Mouse (Mus musculus) MEL (cell line): Measurements from ENCODE around the gene Lnx1. TPM values are rescaled to one million over a fixed set of nuclear protein-coding genes. Genes with fewer than 3 reads are reported as not detected.

Source experiments
- DNase-seq: peaks from one replicate; pipeline ENCODE4 v3.0.0; 2011; ENCODE audit warnings: low read depth, low spot score
- H3K27ac ChIP-seq: 2 replicates; pipeline ENCODE4 v1.5.1; 2012; ENCODE audit warnings: low read depth, mild to moderate bottlenecking, control low read depth, low read length, moderate library complexity; ENCODE audit not compliant: control insufficient read depth
- H3K27me3 ChIP-seq, 2 experiments: fragments of 150-350 bp in 1 of 2; sonication (generic) in 1 of 2; 2 replicates each; pipeline ENCODE4 v1.6.1; 2012; ENCODE audit warnings: low read length in 2 of 2, mild to moderate bottlenecking in 2 of 2, improper control_type of control experiment in 1 of 2, moderate library complexity in 1 of 2; ENCODE audit not compliant: insufficient read depth in 2 of 2, control insufficient read depth in 1 of 2
- H3K36me3 ChIP-seq, 2 experiments: 2 replicates each; pipeline ENCODE4 v1.6.1; 2012 to 2014; ENCODE audit warnings: low read length in 2 of 2, improper control_type of control experiment in 1 of 2, inconsistent platforms in 1 of 2, mild to moderate bottlenecking in 1 of 2; ENCODE audit not compliant: insufficient read depth in 2 of 2, control insufficient read depth in 1 of 2
- H3K4me1 ChIP-seq, 2 experiments: fragments of 150-350 bp in 1 of 2; sonication (generic) in 1 of 2; 2 replicates each; pipeline ENCODE4 v1.6.1; 2012; ENCODE audit warnings: low read length in 2 of 2, improper control_type of control experiment in 1 of 2, mild to moderate bottlenecking in 1 of 2; ENCODE audit not compliant: insufficient read depth in 2 of 2, control insufficient read depth in 1 of 2
- H3K4me3 ChIP-seq, 2 experiments: fragments of 150-350 bp in 1 of 2; sonication (generic) in 1 of 2; 2 replicates each; pipeline ENCODE4 v1.5.1; 2012; ENCODE audit warnings: low read depth in 2 of 2, low read length in 2 of 2, mild to moderate bottlenecking in 2 of 2, moderate library complexity in 2 of 2, control low read depth in 1 of 2, improper control_type of control experiment in 1 of 2; ENCODE audit not compliant: control insufficient read depth in 1 of 2, insufficient read depth in 1 of 2
- H3K79me2 ChIP-seq: 2 replicates; pipeline ENCODE4 v1.6.1; 2012; ENCODE audit warnings: mild to moderate bottlenecking, low read length, moderate library complexity; ENCODE audit not compliant: control insufficient read depth, poor library complexity, insufficient read depth
- H3K9ac ChIP-seq: 2 replicates; pipeline ENCODE4 v1.6.1; 2012; ENCODE audit warnings: low read depth, mild to moderate bottlenecking, control low read depth, low read length, moderate library complexity; ENCODE audit not compliant: control insufficient read depth, poor library complexity, severe bottlenecking
- H3K9me3 ChIP-seq: fragments of 150-350 bp; sonication (generic); replicated peaks from 2 replicates; pipeline ENCODE4 v1.6.1; 2012; ENCODE audit warnings: mild to moderate bottlenecking, low read length, improper control_type of control experiment, moderate library complexity; ENCODE audit not compliant: insufficient read depth
- CHD1 ChIP-seq: IDR thresholded peaks from 2 replicates; pipeline ENCODE4 v1.6.1; 2012; ENCODE audit warnings: low read depth, mild to moderate bottlenecking, inconsistent platforms, low read length, improper control_type of control experiment
- CHD2 ChIP-seq: IDR thresholded peaks from 2 replicates; pipeline ENCODE4 v1.6.1; 2011; ENCODE audit warnings: low read length, improper control_type of control experiment
- CTCF ChIP-seq, 3 experiments: IDR thresholded peaks in 2 of 3; conservative IDR thresholded peaks in 1 of 3; 2 replicates each; pipeline ENCODE4 v1.5.1; 2011 to 2012; ENCODE audit warnings: low read length in 3 of 3, low read depth in 2 of 3, mild to moderate bottlenecking in 2 of 3, improper control_type of control experiment in 1 of 3, inconsistent platforms in 1 of 3, mixed read lengths in 1 of 3, moderate library complexity in 1 of 3; ENCODE audit not compliant: control insufficient read depth in 1 of 3, insufficient read depth in 1 of 3, poor library complexity in 1 of 3, severe bottlenecking in 1 of 3
- E2F4 ChIP-seq: IDR thresholded peaks from 2 replicates; pipeline ENCODE4 v1.6.1; 2011; ENCODE audit warnings: low read depth, low read length, improper control_type of control experiment, borderline replicate concordance
- ELF1 ChIP-seq: IDR thresholded peaks from 2 replicates; pipeline ENCODE4 v1.6.1; 2014; ENCODE audit warnings: low read depth, mild to moderate bottlenecking, inconsistent platforms, low read length, improper control_type of control experiment, moderate library complexity
- EP300 ChIP-seq, 2 experiments: IDR thresholded peaks; 2 replicates each; pipeline ENCODE4 v1.6.1; 2011; ENCODE audit warnings: improper control_type of control experiment in 2 of 2, low read length in 2 of 2, low read depth in 1 of 2, mild to moderate bottlenecking in 1 of 2
- ETS1 ChIP-seq: IDR thresholded peaks from 2 replicates; pipeline ENCODE4 v1.6.1; 2012; ENCODE audit warnings: low read depth, mild to moderate bottlenecking, inconsistent platforms, low read length, improper control_type of control experiment, moderate library complexity
- GATA1 ChIP-seq: IDR thresholded peaks from 2 replicates; pipeline ENCODE4 v1.6.1; 2011; ENCODE audit warnings: low read depth, low read length, improper control_type of control experiment
- JUND ChIP-seq: IDR thresholded peaks from 2 replicates; pipeline ENCODE4 v1.6.1; 2011; ENCODE audit warnings: low read depth, mild to moderate bottlenecking, improper control_type of control experiment, low read length
- KAT2A ChIP-seq: conservative IDR thresholded peaks from 2 replicates; pipeline ENCODE4 v1.6.1; 2012; ENCODE audit warnings: low read depth, low read length, improper control_type of control experiment, inconsistent platforms
- MAFK ChIP-seq: IDR thresholded peaks from 2 replicates; pipeline ENCODE4 v1.6.1; 2011; ENCODE audit warnings: low read depth, mild to moderate bottlenecking, low read length, improper control_type of control experiment, borderline replicate concordance
- MAX ChIP-seq: IDR thresholded peaks from 2 replicates; pipeline ENCODE4 v1.6.1; 2011; ENCODE audit warnings: low read length, improper control_type of control experiment
- MAZ ChIP-seq: IDR thresholded peaks from 2 replicates; pipeline ENCODE4 v1.6.1; 2012; ENCODE audit warnings: low read depth, mild to moderate bottlenecking, inconsistent platforms, low read length, improper control_type of control experiment
- MXI1 ChIP-seq: IDR thresholded peaks from 2 replicates; pipeline ENCODE4 v1.6.1; 2011; ENCODE audit warnings: mild to moderate bottlenecking, low read depth, low read length, improper control_type of control experiment
- NRF1 ChIP-seq: IDR thresholded peaks from 2 replicates; pipeline ENCODE4 v1.6.1; 2014; ENCODE audit warnings: low read depth, mild to moderate bottlenecking, inconsistent platforms, low read length, improper control_type of control experiment, moderate library complexity; ENCODE audit not compliant: poor library complexity, insufficient read depth, severe bottlenecking
- POLR2AphosphoS2 ChIP-seq: IDR thresholded peaks from 2 replicates; pipeline ENCODE4 v1.6.1; 2011; ENCODE audit warnings: low read length, improper control_type of control experiment
- POLR2AphosphoS5 ChIP-seq: IDR thresholded peaks from 2 replicates; pipeline ENCODE4 v1.6.1; 2012; ENCODE audit warnings: low read depth, borderline replicate concordance, mild to moderate bottlenecking, inconsistent platforms, low read length, moderate library complexity, mixed read lengths
- SIN3A ChIP-seq: IDR thresholded peaks from 2 replicates; pipeline ENCODE4 v1.6.1; 2012; ENCODE audit warnings: low read length, improper control_type of control experiment, inconsistent platforms
- SMC3 ChIP-seq: IDR thresholded peaks from 2 replicates; pipeline ENCODE4 v1.6.1; 2011; ENCODE audit warnings: low read depth, low read length, improper control_type of control experiment
- TAL1 ChIP-seq: IDR thresholded peaks from 2 replicates; pipeline ENCODE4 v1.6.1; 2012; ENCODE audit warnings: mild to moderate bottlenecking, inconsistent platforms, low read length, moderate library complexity, mixed read lengths
- TBP ChIP-seq: IDR thresholded peaks from 2 replicates; pipeline ENCODE4 v1.8.0; 2011; ENCODE audit warnings: low read depth, low read length, improper control_type of control experiment
- TCF12 ChIP-seq: IDR thresholded peaks from 2 replicates; pipeline ENCODE4 v1.6.1; 2014; ENCODE audit warnings: low read depth, mild to moderate bottlenecking, inconsistent platforms, low read length, improper control_type of control experiment, moderate library complexity
- UBTF ChIP-seq: IDR thresholded peaks from 2 replicates; pipeline ENCODE4 v1.6.1; 2012; ENCODE audit warnings: low read depth, mild to moderate bottlenecking, inconsistent platforms, low read length, improper control_type of control experiment, moderate library complexity, borderline replicate concordance; ENCODE audit not compliant: insufficient read depth
- USF1 ChIP-seq: IDR thresholded peaks from 2 replicates; pipeline ENCODE4 v1.6.1; 2014; ENCODE audit warnings: low read depth, mild to moderate bottlenecking, inconsistent platforms, low read length, improper control_type of control experiment, moderate library complexity
- USF2 ChIP-seq, 2 experiments: IDR thresholded peaks; 2 replicates each; pipeline ENCODE4 v1.6.1; 2011 to 2012; ENCODE audit warnings: improper control_type of control experiment in 2 of 2, low read length in 2 of 2, borderline replicate concordance in 1 of 2, inconsistent platforms in 1 of 2, low read depth in 1 of 2, mild to moderate bottlenecking in 1 of 2; ENCODE audit not compliant: insufficient read depth in 1 of 2
- ZC3H11A ChIP-seq: IDR thresholded peaks from 2 replicates; pipeline ENCODE4 v1.6.1; 2012; ENCODE audit warnings: low read depth, mild to moderate bottlenecking, inconsistent platforms, low read length, improper control_type of control experiment
- ZKSCAN1 ChIP-seq: IDR thresholded peaks from 2 replicates; pipeline ENCODE4 v1.6.1; 2012; ENCODE audit warnings: low read depth, mild to moderate bottlenecking, inconsistent platforms, low read length, improper control_type of control experiment, moderate library complexity
- ZNF384 ChIP-seq: IDR thresholded peaks from 2 replicates; pipeline ENCODE4 v1.6.1; 2012; ENCODE audit warnings: low read depth, mild to moderate bottlenecking, inconsistent platforms, low read length, improper control_type of control experiment
- polyA plus RNA-seq, 2 experiments: library from polyadenylated mRNA; stranded (reverse) in 1 of 2; unstranded in 1 of 2; fragments of >175 nt in 1 of 2; fragments of >200 nt in 1 of 2; gene quantifications; 2 replicates each; pipeline versions ENCODE4 v1.2.1 to v1.2.4; 2012; ENCODE audit warnings: low replicate concordance in 2 of 2, low read depth in 1 of 2; ENCODE audit not compliant: insufficient read length in 2 of 2, insufficient read depth in 1 of 2, missing spikeins in 1 of 2
- total RNA-seq: library from RNA; depleted of rRNA; stranded (reverse); fragments of 300-350 nt; gene quantifications from 2 replicates; pipeline ENCODE4 v1.2.3, GENCODE M21; 2012

Lnx1 gene
- total and polyA plus RNA-seq, 3 experiments: 0.06 TPM; not detected in 2

- TF ChIP-seq TBP: no peak
- TF ChIP-seq UBTF: no peak
- TF ChIP-seq CTCF (IDR thresholded peaks at IDR 0.05 in 2 of 3, conservative IDR thresholded peaks at IDR 0.05 in 1 of 3; ENCODE audit: control insufficient read depth in 1 of 3, insufficient read depth in 1 of 3, low read depth in 2 of 3, low read length in 3 of 3, poor library complexity in 1 of 3, severe bottlenecking in 1 of 3): no peak
- TF ChIP-seq MAX: no peak
- TF ChIP-seq USF2 (IDR thresholded peaks at IDR 0.05; ENCODE audit: borderline replicate concordance in 1 of 2, insufficient read depth in 1 of 2, low read depth in 1 of 2, low read length in 2 of 2): no peak
- TF ChIP-seq ZNF384: no peak
- no peak for TF ChIP-seq JUND
- TF ChIP-seq TCF12: no peak
- no peak for TF ChIP-seq ETS1
- TF ChIP-seq POLR2AphosphoS5: no peak
- TF ChIP-seq SIN3A: no peak
- TF ChIP-seq MAFK: no peak
- TF ChIP-seq NRF1: no peak
- TF ChIP-seq KAT2A: no peak
Measured at GRCm38 (mm10) chr5:74739435-74739834, 36.7 kb upstream of the Lnx1 start.

GRCm38 (mm10) chr5:74738312-74738711 is 35.6 kb upstream of the Lnx1 start:
- Histone ChIP-seq H3K36me3 (no peaks in the 10 kb centered on the region), H3K4me3 (no peak overlapping the region), H3K79me2 (no peaks in the 10 kb centered on the region), H3K9me3 (no peaks in the 10 kb centered on the region), H3K4me1 (no peaks in the 10 kb centered on the region), H3K27me3 (peaks cover 0 to 2% of the 10 kb centered on the region in 2 experiments; a peak in 1 of 4 replicates), H3K9ac (no peak overlapping the region), H3K27ac (no peak overlapping the region)
- DNase-seq: no peak
- TF ChIP-seq MAZ: no peak
- no peak for TF ChIP-seq USF2 (IDR thresholded peaks at IDR 0.05; ENCODE audit: borderline replicate concordance in 1 of 2, insufficient read depth in 1 of 2, low read depth in 1 of 2, low read length in 2 of 2)
- TF ChIP-seq TCF12: no peak
- no peak for TF ChIP-seq ELF1
- TF ChIP-seq ZKSCAN1: no peak
- no peak for TF ChIP-seq POLR2AphosphoS2
- TF ChIP-seq E2F4: no peak
- no peak for TF ChIP-seq CHD2
- no peak for TF ChIP-seq USF1
- TF ChIP-seq EP300 (IDR thresholded peaks at IDR 0.05; ENCODE audit: low read depth in 1 of 2, low read length in 2 of 2): no peak
- TF ChIP-seq TBP: no peak
- no peak for TF ChIP-seq SMC3
- TF ChIP-seq MAFK: no peak
- TF ChIP-seq JUND: no peak
- TF ChIP-seq GATA1: no peak
- TF ChIP-seq MXI1: no peak
- TF ChIP-seq ZC3H11A: no peak
- no peak for TF ChIP-seq CHD1
- no peak for TF ChIP-seq POLR2AphosphoS5
- TF ChIP-seq TAL1: no peak

More at GRCm38 (mm10) chr5:74739435-74739834, 36.7 kb upstream of the Lnx1 start:
- Histone ChIP-seq H3K79me2 (no peaks in the 10 kb centered on the region), H3K4me3 (no peak overlapping the region), H3K36me3 (no peaks in the 10 kb centered on the region), H3K4me1 (no peaks in the 10 kb centered on the region), H3K9me3 (no peaks in the 10 kb centered on the region), H3K9ac (no peak overlapping the region), H3K27me3 (peaks cover 0 to 2% of the 10 kb centered on the region in 2 experiments; a peak in 2 of 4 replicates), H3K27ac (no peak overlapping the region)
- no peak for DNase-seq
